Mouse (Mus musculus): ENCODE results near the gene Arhgap33. TPM values are rescaled to one million over a fixed set of nuclear protein-coding genes. Genes with fewer than 3 reads are reported as not detected.

Arhgap33 gene
- total RNA-seq, 2 experiments from 2014 or later = 0.56 to 0.89 TPM

DNA sequence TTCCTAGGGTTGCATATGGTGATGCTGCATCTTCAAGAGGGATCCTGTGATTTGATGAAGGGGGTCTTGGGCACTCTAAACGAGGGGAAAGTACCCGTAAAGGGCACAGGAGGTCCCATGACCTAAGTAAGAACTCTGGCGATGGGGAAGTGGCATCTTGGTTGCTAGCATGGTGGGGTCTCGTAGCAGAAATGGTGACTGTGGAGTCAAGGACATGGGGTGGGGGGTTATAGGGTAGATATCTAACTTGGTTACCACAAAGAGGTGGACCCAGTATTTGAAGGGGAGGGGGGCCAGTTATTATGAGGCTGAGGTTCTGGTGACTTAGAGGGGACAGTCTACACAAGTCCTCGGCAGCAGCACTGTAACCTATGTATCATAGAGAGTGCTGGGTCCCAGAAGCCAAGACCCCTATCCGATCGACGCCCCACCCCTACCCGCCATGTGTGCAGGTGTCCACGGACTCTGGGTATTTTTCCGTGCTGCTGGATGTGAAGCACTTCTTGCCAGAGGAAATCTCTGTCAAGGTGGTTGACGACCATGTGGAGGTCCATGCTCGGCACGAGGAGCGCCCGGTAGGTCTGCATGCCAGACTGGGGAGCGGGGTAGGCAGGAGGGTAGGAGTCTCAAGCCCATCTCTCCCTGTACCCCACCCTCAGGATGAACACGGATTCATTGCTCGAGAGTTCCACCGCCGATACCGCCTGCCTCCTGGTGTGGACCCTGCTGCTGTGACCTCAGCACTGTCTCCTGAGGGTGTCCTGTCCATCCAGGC, 19.1 kb upstream of the Arhgap33 start:
- intact Hi-C loops (cut with DNase I) = loop anchor here (5.0 kb wide), 2 partner anchors 33 to 1037 kb away; partner anchors contain the start of genes Kmt2b and Sipa1l3
- DNase-seq = no peak

GRCm38 (mm10) chr7:30553021-30553589, 18.2 kb upstream of the Arhgap33 start:
- intact Hi-C loops (cut with DNase I) = loop anchor here (5.0 kb wide), 2 partner anchors 34 to 1036 kb away; partner anchors contain the start of genes Kmt2b and Sipa1l3
- peak; percentile 65 to 75 for DNase-seq

- DNase-seq = peak; percentile 92 to 97
- intact Hi-C loops (cut with DNase I) = loop anchor here (5.0 kb wide), 2 partner anchors 35 to 1035 kb away; partner anchors contain the start of genes Kmt2b and Sipa1l3
Measured at GRCm38 (mm10) chr7:30552102-30553020, 17.5 kb upstream of the Arhgap33 start, which contains the start of the genes Hspb6 and Proser3. Gene Hspb6 (plus strand): TSS chr7:30552178. Gene Proser3 (minus strand): TSS chr7:30552299.

GRCm38 (mm10) chr7:30551445-30552101, 16.7 kb upstream of the Arhgap33 start:
- intact Hi-C loops (cut with DNase I) = loop anchor here (2.0 to 5.0 kb wide), 4 partner anchors 15 to 1034 kb away; partner anchors contain the start of genes Kmt2b, Prodh2 and Sipa1l3
- DNase-seq = no peak

DNA sequence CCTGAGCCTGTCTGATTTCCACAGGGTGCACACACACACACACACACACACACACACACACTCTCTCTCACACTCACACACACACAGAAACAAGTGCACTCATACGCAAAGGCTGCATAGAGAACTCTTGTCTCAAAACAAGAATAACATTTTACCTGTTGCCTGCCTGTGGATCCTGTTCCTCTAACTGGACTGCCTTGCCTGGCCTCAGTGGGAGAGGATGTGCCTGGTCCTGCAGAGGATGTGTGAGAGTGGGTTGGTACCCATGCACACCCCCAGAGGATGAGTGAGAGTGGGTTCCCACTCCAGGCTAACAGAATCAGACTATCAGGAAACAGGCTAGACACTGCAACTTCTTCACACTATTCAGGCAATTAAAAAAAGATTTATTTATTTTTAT, 15.7 kb upstream of the Arhgap33 start:
- intact Hi-C loops (cut with DNase I) = loop anchor here (2.0 to 5.0 kb wide), 4 partner anchors 14 to 1033 kb away; partner anchors contain the start of genes Kmt2b, Prodh2 and Sipa1l3
- no peak for DNase-seq

GRCm38 (mm10) chr7:30549880-30550279, 15.0 kb upstream of the Arhgap33 start:
- intact Hi-C loops (cut with DNase I) = loop anchor here (2.0 to 5.0 kb wide), 4 partner anchors 13 to 1033 kb away; partner anchors contain the start of genes Kmt2b, Prodh2 and Sipa1l3
- no peak for DNase-seq

- no peak for DNase-seq
- intact Hi-C loops (cut with DNase I) = no loop called here
Measured at GRCm38 (mm10) chr7:30544327-30544726, 9.5 kb upstream of the Arhgap33 start.

DNA sequence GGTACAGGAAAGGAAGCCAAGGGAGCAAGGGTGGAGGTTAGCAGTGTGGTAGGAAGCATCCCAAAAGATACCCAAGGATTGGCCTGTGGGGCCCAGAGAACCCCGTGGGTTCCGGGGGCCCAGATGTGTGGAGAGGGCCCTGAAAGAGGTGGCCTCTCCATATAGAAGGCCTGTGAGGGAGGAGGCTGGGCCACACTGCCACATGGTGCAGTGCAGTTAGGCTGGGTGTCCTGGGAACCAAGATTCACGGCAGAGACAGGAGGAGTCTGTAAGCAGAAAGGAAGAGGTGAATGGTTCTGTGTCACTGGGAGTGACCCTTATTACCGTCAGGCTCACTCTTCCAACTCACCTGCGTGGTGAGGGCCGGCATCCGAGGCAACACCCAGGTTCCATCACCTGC, 5.7 kb upstream of the Arhgap33 start:
- DNase-seq = no peak
- intact Hi-C loops (cut with DNase I) = no loop called here

DNA sequence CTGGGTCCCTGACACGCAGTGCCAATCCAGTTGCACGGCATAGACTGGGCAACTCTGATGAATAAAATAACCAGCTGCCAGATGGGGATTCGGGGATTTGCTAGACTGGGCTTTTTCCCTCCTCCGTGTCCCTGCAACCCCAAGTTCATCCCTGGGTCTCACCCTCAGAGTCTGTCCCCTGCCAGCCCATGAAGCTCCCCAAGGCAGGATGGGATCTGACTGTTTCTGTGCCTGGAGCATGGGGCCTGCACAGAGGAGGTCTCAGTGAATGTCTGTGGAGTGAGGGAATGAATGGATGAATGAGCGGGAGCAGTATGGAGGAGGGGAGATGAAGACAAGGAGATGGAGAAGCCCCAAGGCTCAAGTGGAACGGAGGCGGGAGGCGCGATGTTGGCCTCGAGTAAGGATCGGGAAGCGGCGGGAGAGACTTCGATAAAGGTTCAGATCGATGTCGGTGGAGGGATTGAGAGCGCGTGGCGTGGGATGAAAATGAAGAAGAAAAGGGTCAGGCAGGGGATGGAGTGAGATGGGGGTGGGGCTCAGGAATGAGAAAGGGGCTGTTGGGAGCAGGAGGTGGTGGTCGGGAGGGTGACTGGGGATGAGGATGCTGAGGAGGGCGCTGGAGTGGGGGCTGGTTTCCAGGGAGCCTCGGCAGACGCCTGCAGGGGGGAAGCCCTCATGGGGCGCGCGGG, 773 bp downstream of the Arhgap33 start:
- intact Hi-C loops (cut with DNase I) = no loop called here
- no peak for DNase-seq

DNA sequence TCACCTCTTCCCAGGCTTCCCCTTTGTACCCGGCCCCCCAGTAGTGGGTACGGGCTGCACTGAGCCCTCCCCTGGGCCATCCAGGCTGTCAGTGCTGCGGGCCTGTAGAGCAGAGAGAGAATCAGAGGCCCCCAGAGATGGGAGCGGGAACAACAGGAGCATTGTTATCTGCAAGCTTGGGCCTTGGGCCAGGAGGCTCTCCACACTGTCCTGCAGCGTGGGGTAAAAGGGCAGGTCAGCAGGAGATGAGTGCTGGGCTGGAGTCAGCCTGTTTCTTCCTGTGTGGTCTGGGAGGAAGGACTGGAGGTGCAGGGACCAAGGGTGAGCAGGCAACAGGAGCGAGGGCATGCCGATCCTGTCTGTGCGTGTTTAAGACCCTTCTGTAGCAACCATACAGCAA, 1.9 kb downstream of the Arhgap33 start:
- DNase-seq = no peak
- intact Hi-C loops (cut with DNase I) = no loop called here

DNA sequence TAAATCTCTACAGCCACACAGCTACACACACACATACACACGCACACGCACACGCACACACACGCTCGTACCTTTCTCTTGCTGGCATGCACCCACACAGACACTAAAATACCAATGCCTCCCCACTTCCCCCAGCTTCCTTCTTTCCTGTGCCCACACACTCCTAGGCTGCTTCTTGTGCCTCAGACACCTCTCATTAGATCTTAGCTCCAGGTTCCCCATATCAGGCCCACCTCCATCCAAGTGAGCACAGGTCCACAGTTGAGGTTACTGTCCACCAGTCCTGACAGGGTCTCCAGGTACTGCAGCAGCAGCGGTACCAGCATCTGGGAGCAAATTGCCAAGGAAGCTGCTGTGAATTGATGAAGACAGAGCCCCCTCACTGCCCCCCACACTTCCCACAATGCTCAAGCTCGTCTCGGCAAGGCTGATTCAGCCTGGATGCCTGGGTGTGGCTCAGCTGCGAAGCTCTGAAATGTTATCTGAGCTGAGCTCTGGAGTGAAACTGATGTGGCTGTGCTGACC, 3.5 kb downstream of the Arhgap33 start:
- DNase-seq = no peak
- intact Hi-C loops (cut with DNase I) = no loop called here

DNA sequence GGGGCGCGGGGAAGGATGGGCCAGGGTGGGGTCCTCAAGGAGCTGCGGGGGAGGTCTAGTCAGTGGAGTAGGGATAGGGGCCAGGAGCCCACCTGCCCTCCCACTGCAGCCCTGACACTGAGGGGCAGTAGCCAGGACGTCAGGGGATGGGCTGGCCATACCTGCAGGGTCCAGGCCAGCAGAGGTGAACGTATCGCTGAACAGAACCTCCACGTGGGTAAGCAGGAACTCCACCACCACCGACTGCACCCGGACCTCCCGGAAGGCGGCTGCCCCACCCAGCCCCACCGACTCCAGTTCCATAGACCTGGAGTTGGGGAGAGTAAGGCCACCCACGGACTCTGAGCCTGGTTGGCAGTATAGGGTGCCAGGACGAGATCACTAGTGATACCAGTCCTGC, 7.9 kb downstream of the Arhgap33 start:
- intact Hi-C loops (cut with DNase I) = no loop called here
- no peak for DNase-seq

DNA sequence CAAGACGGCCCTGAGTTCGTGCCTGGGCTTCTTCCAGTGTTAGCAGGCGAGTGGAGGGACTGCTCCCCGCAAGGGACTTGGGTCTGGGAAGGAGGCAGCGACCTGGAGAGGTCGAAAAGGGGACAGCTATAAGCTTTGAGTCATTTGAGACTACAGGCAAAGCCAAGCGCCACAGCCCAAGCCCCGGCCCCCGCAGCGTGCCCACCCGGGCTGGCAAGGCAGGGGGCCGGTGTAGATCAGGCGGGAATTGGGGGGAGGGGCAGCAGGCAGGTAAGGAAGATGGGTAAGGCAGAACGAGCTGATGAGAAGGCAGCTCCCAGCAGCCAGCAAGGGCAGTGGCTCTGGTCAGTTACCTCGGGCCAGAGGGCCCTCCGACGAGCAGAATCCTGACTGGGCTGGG, 8.5 kb downstream of the Arhgap33 start:
- intact Hi-C loops (cut with DNase I) = no loop called here
- no peak for DNase-seq

DNA sequence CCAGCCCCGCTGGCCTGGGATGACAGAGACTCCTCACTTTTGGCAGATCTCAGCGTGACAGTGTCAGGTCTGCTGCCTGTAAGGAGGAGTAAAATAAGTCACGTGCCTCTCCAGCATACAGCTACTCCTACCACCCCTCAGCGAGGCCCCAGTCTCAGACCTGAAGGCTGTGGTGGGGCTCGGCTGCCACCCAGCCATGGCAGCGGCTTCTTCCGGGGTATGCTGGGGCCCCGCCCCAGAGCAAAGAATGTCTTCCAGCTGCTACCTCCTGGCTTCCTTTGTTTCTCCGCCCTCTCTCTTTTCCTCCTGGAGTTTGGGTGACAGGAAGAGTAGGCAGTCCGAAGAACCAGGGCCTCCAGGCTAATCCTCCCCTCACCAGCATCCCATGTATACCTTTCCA, 8.9 kb downstream of the Arhgap33 start:
- DNase-seq = no peak
- intact Hi-C loops (cut with DNase I) = no loop called here

DNA sequence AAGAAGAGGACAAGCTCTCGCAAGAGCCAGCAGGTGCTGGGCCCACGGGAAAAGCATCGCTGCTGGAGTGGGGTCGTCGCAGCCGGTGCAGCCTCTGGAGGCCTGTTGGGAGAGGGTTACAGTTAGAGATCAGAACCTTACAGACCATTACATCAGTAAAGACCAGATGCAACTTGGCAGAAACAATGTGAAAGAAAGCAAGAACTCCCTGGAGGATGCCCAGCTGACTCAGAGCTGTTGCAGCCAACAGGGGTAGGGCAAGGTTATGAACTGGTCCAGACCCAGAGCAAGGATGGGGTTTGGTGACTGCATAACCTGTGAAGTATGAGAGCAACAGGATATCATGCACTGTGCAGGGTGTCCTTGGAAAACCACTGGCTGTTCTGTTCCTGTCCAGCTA, 10.4 kb downstream of the Arhgap33 start:
- intact Hi-C loops (cut with DNase I) = no loop called here
- DNase-seq = no peak

DNA sequence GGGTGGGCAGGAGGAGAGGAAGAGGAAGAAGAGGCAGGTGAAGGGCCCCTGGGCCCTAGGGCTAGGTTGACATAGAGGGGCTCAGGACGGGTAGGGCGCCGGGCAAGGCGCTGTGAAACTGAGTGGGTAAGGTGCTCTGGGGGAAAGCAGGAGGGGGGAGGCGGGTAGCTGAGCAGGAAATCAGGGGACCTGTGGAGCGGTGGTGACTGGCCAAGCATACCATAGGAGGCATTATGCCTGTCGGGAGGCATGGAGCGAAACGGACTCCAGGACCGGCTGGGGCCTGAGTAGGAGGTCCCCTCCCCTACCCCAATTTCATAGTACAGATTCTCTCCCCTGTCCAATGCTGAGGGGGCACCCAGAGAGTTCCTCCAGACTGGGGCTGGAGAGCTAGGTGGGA, 12.0 kb downstream of the Arhgap33 start:
- DNase-seq = no peak

DNA sequence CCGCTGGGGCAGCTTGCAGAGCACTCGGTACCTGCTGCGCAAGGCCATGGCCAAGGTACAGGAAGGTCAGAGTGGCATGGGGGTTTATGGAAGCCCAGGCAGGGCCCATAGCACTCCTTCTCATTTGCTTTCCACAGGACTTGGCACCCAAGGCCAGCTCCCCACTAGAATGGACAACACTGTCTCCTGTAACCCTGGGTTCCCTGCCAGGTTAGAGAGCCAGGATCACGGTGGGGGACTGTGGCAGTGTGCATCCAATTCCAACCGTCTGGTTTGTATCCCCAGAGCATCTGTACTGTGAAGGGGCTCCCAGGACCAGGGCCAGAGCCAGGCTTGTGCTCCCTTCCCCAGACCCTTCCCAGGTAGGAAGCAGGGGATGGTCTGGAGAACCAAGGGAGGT, 14.0 kb downstream of the Arhgap33 start:
- intact Hi-C loops (cut with DNase I) = no loop called here
- DNase-seq = no peak

More for the DNA sequence above, 12.0 kb downstream of the Arhgap33 start:
- intact Hi-C loops (cut with DNase I) = no loop called here

GRCm38 (mm10) chr7:30520396-30520795, 14.5 kb downstream of the Arhgap33 start:
- intact Hi-C loops (cut with DNase I) = no loop called here
- no peak for DNase-seq

- no peak for DNase-seq
- intact Hi-C loops (cut with DNase I) = no loop called here
Measured at GRCm38 (mm10) chr7:30518325-30518724, 16.5 kb downstream of the Arhgap33 start.

All from heart, postnatal 36 days (tissue).